Mouse (Mus musculus) small intestine, adult 2 months (tissue): ENCODE measurements around the gene Scoc. TPM values are rescaled to one million over a fixed set of nuclear protein-coding genes. Genes with fewer than 3 reads are reported as not detected.

Source experiments
- H3K27ac ChIP-seq: fragments of 200-500 bp; 2 replicates; pipeline ENCODE4 v1.5.1; 2012; ENCODE audit warnings: low read depth, low read length, control low read depth, inconsistent platforms; ENCODE audit not compliant: insufficient read depth
- H3K27me3 ChIP-seq: fragments of 200-500 bp; 2 replicates; pipeline ENCODE4 v1.6.1; 2012; ENCODE audit warnings: mild to moderate bottlenecking, moderate library complexity, low read length, inconsistent platforms; ENCODE audit not compliant: control insufficient read depth, insufficient read depth
- H3K36me3 ChIP-seq: fragments of 200-500 bp; 2 replicates; pipeline ENCODE4 v1.6.1; 2012; ENCODE audit warnings: mild to moderate bottlenecking, low read length, control low read depth, inconsistent platforms; ENCODE audit not compliant: control insufficient read depth, insufficient read depth
- H3K4me1 ChIP-seq: fragments of 200-500 bp; 2 replicates; pipeline ENCODE4 v1.6.1; 2012; ENCODE audit warnings: low read length, inconsistent platforms, mixed read lengths; ENCODE audit not compliant: control insufficient read depth, insufficient read depth, insufficient read length
- H3K4me3 ChIP-seq: fragments of 200-500 bp; 2 replicates; pipeline ENCODE4 v1.5.1; 2012; ENCODE audit warnings: low read depth, mild to moderate bottlenecking, control low read depth, inconsistent platforms, low read length, moderate library complexity
- CTCF ChIP-seq: fragments of 200-500 bp; IDR thresholded peaks from 2 replicates; pipeline ENCODE4 v1.5.1; 2012; ENCODE audit warnings: low read depth, mild to moderate bottlenecking, control low read depth, inconsistent platforms, low read length, moderate library complexity, mixed read lengths; ENCODE audit not compliant: insufficient replicate concordance, insufficient read length; ENCODE audit errors: extremely low read depth
- POLR2A ChIP-seq: fragments of 200-500 bp; IDR thresholded peaks from 2 replicates; pipeline ENCODE4 v1.6.1; 2012; ENCODE audit warnings: low read depth, mild to moderate bottlenecking, control low read depth, inconsistent platforms, low read length, moderate library complexity
- whole genome bisulfite sequencing: fragments of 180-500 bp; shearing (Covaris S2); methylation state at CpG from one replicate; pipeline ENCODE4 v1.1.7; 2018; 5-methylcytosine and 5-hydroxymethylcytosine counted together
- polyA plus RNA-seq: library from polyadenylated mRNA; depleted of rRNA; stranded (reverse); fragments of >200 nt; gene quantifications from 2 replicates; pipeline ENCODE4 v1.2.3, GENCODE M21; 2012

The Scoc gene
- polyA plus RNA-seq, 1 experiment = 0.35 TPM

- 70% methylated on average over 13 of the region's 13 CpGs for WGBS
- no peaks in the 10 kb centered on the region for H3K4me1 ChIP-seq
- no peak overlapping the region for H3K4me3 ChIP-seq
- no peaks in the 10 kb centered on the region for H3K27me3 ChIP-seq
- TF ChIP-seq CTCF = no peak
- TF ChIP-seq POLR2A = no peak
- H3K27ac ChIP-seq = no peak overlapping the region
- H3K36me3 ChIP-seq = no peaks in the 10 kb centered on the region
Observed at GRCm38 (mm10) chr8:83423032-83423825, 35.0 kb downstream of the Scoc start.

GRCm38 (mm10) chr8:83421354-83421753 is 36.8 kb downstream of the Scoc start:
- TF ChIP-seq POLR2A (no peak), CTCF (no peak)
- 86% methylated on average over 1 of the region's 1 CpGs for WGBS

GRCm38 (mm10) chr8:83418805-83419516 is 39.2 kb downstream of the Scoc start:
- Histone ChIP-seq H3K4me3 (no peak overlapping the region), H3K27ac (no peak overlapping the region), H3K4me1 (no peaks in the 10 kb centered on the region), H3K27me3 (no peaks in the 10 kb centered on the region), H3K36me3 (no peaks in the 10 kb centered on the region)
- TF ChIP-seq CTCF (no peak), POLR2A (no peak)
- 80% methylated on average over 11 of the region's 11 CpGs for WGBS

More at GRCm38 (mm10) chr8:83421354-83421753, 36.8 kb downstream of the Scoc start:
- no peaks in the 10 kb centered on the region for H3K4me1 ChIP-seq
- no peak overlapping the region for H3K27ac ChIP-seq
- H3K36me3 ChIP-seq = no peaks in the 10 kb centered on the region
- H3K4me3 ChIP-seq = no peak overlapping the region
- H3K27me3 ChIP-seq = no peaks in the 10 kb centered on the region

- Histone ChIP-seq H3K27ac (no peak overlapping the region), H3K27me3 (no peaks in the 10 kb centered on the region), H3K4me3 (no peak overlapping the region), H3K4me1 (no peaks in the 10 kb centered on the region), H3K36me3 (no peaks in the 10 kb centered on the region)
- TF ChIP-seq CTCF = no peak
- TF ChIP-seq POLR2A = no peak
- WGBS = 71% methylated on average over 6 of the region's 6 CpGs
Observed at GRCm38 (mm10) chr8:83417970-83418369, 40.2 kb downstream of the Scoc start.

- no peaks in the 10 kb centered on the region for H3K27me3 ChIP-seq
- WGBS = 93% methylated on average over 15 of the region's 15 CpGs
- no peaks in the 10 kb centered on the region for H3K36me3 ChIP-seq
- no peak overlapping the region for H3K4me3 ChIP-seq
- H3K27ac ChIP-seq = no peak overlapping the region
- no peaks in the 10 kb centered on the region for H3K4me1 ChIP-seq
- TF ChIP-seq POLR2A (no peak), CTCF (no peak)
Observed at GRCm38 (mm10) chr8:83416878-83417277, 41.3 kb downstream of the Scoc start.

GRCm38 (mm10) chr8:83408496-83408895 is 49.7 kb downstream of the Scoc start:
- H3K4me3 ChIP-seq = no peak overlapping the region
- no peaks in the 10 kb centered on the region for H3K27me3 ChIP-seq
- no peaks in the 10 kb centered on the region for H3K4me1 ChIP-seq
- no peak for TF ChIP-seq POLR2A
- no peak for TF ChIP-seq CTCF
- no peaks in the 10 kb centered on the region for H3K36me3 ChIP-seq
- H3K27ac ChIP-seq = no peak overlapping the region
- WGBS = 79% methylated on average over 7 of the region's 7 CpGs

- WGBS = 43% methylated on average over 6 of the region's 6 CpGs
Observed at GRCm38 (mm10) chr8:83406836-83407235, 51.4 kb downstream of the Scoc start.

GRCm38 (mm10) chr8:83405548-83405947 is 52.6 kb downstream of the Scoc start:
- no peak overlapping the region for H3K4me3 ChIP-seq
- H3K27ac ChIP-seq = no peak overlapping the region
- no peaks in the 10 kb centered on the region for H3K27me3 ChIP-seq
- no peaks in the 10 kb centered on the region for H3K4me1 ChIP-seq
- 66% methylated on average over 10 of the region's 10 CpGs for WGBS
- TF ChIP-seq POLR2A (no peak), CTCF (no peak)
- H3K36me3 ChIP-seq = no peaks in the 10 kb centered on the region

More at GRCm38 (mm10) chr8:83406836-83407235, 51.4 kb downstream of the Scoc start:
- no peak for TF ChIP-seq POLR2A
- no peak for TF ChIP-seq CTCF
- H3K36me3 ChIP-seq = no peaks in the 10 kb centered on the region
- H3K27ac ChIP-seq = no peak overlapping the region
- H3K4me1 ChIP-seq = no peaks in the 10 kb centered on the region
- no peaks in the 10 kb centered on the region for H3K27me3 ChIP-seq
- no peak overlapping the region for H3K4me3 ChIP-seq
